Mouse (Mus musculus) small intestine, adult 2 months (tissue): ENCODE results near the gene Itih5.

Source experiments
- CTCF ChIP-seq: fragments of 200-500 bp; IDR thresholded peaks from 2 replicates; pipeline ENCODE4 v1.5.1; 2012; ENCODE audit warnings: low read depth, mild to moderate bottlenecking, control low read depth, inconsistent platforms, low read length, moderate library complexity, mixed read lengths; ENCODE audit not compliant: insufficient replicate concordance, insufficient read length; ENCODE audit errors: extremely low read depth
- POLR2A ChIP-seq: fragments of 200-500 bp; IDR thresholded peaks from 2 replicates; pipeline ENCODE4 v1.6.1; 2012; ENCODE audit warnings: low read depth, mild to moderate bottlenecking, control low read depth, inconsistent platforms, low read length, moderate library complexity

- TF ChIP-seq POLR2A: no peak
- peak; percentile 65; the same call in 1 of the 2 replicates for TF ChIP-seq CTCF
Observed at GRCm38 (mm10) chr2:10142472-10143454, 10.6 kb upstream of the Itih5 start.
